Mouse (Mus musculus) heart, embryonic 13.5 days (tissue): ENCODE data around the gene Pds5b. TPM values are rescaled to one million over a fixed set of nuclear protein-coding genes. Genes with fewer than 3 reads are reported as not detected.
"Not testable (repeated sequence)": the region's sequence is repeated elsewhere in the genome, so short reads cannot be mapped to it uniquely, and the experiment has no call there.

ENCODE experiments used
- ATAC-seq: fragments of 200-750 bp; cut with Nextera tagmentation; 2 replicates; pipeline ENCODE4 v1.8.0; 2017; ENCODE audit warnings: moderate TSS enrichment; ENCODE audit not compliant: insufficient number of reproducible peaks, low FRiP score, low TSS enrichment; ENCODE audit errors: extremely low read depth
- H3K27ac ChIP-seq: fragments of 300-500 bp; sonication (generic); replicated peaks from 2 replicates; pipeline ENCODE4 v1.5.1; 2015; ENCODE audit warnings: moderate library complexity, mild to moderate bottlenecking, inconsistent platforms
- H3K27me3 ChIP-seq: fragments of 300-500 bp; sonication (generic); replicated peaks from 2 replicates; pipeline ENCODE4 v1.6.1; 2015; ENCODE audit warnings: mild to moderate bottlenecking, inconsistent platforms
- H3K36me3 ChIP-seq: fragments of 300-500 bp; sonication (generic); 2 replicates; pipeline ENCODE4 v1.6.1; 2015; ENCODE audit warnings: mild to moderate bottlenecking, inconsistent platforms
- H3K4me1 ChIP-seq: fragments of 300-500 bp; sonication (generic); 2 replicates; pipeline ENCODE4 v1.6.1; 2015; ENCODE audit warnings: inconsistent platforms
- H3K4me2 ChIP-seq: fragments of 300-500 bp; sonication (generic); 2 replicates; pipeline ENCODE4 v1.6.1; 2015; ENCODE audit warnings: inconsistent platforms, mild to moderate bottlenecking, moderate library complexity
- H3K4me3 ChIP-seq: fragments of 300-500 bp; sonication (generic); 2 replicates; pipeline ENCODE4 v1.5.1; 2015; ENCODE audit warnings: moderate library complexity, mild to moderate bottlenecking, inconsistent platforms
- H3K9ac ChIP-seq: fragments of 300-500 bp; sonication (generic); 2 replicates; pipeline ENCODE4 v1.6.1; 2015; ENCODE audit warnings: inconsistent platforms, mild to moderate bottlenecking, moderate library complexity
- H3K9me3 ChIP-seq: fragments of 300-500 bp; sonication (generic); 2 replicates; pipeline ENCODE4 v1.6.1; 2016; ENCODE audit warnings: inconsistent platforms
- WGBS: fragments of 180-500 bp; shearing (Covaris S2); methylation state at CpG from one replicate; pipeline ENCODE4 v1.1.7; 2015; ENCODE audit warnings: mixed read lengths; 5-methylcytosine and 5-hydroxymethylcytosine counted together
- polyA plus RNA-seq: library from polyadenylated mRNA; unstranded; fragments of >200 nt; fragmentation: Nextera tagmentation; extraction: Ambion mirVana; gene quantifications from 2 replicates; pipeline ENCODE4 v1.2.1, GENCODE M21; 2015

The Pds5b gene
- polyA plus RNA-seq, 1 experiment from 2014 or later, result 18.0 TPM

GRCm38 (mm10) chr5:150829499-150829898, 156.0 kb downstream of the Pds5b start:
- H3K4me3 ChIP-seq, result no peak overlapping the region
- H3K9ac ChIP-seq, result no peak overlapping the region; the same call in 1 of the 2 replicates
- peak; percentile 66 for ATAC-seq
- peaks cover 11% of the 10 kb centered on the region; the same call in 1 of the 2 replicates for H3K9me3 ChIP-seq
- peak overlapping the region; percentile 58 for H3K27ac ChIP-seq
- H3K27me3 ChIP-seq, result no peaks in the 10 kb centered on the region
- peak overlapping the region; percentile 29 for H3K4me2 ChIP-seq
- peaks cover 34% of the 10 kb centered on the region for H3K4me1 ChIP-seq
- WGBS, result 28% methylated on average over 5 of the region's 5 CpGs
- H3K36me3 ChIP-seq, result peaks cover 14% of the 10 kb centered on the region

GRCm38 (mm10) chr5:150830718-150831117, 157.2 kb downstream of the Pds5b start:
- no peak overlapping the region for H3K4me3 ChIP-seq
- H3K27ac ChIP-seq, result no peak overlapping the region
- H3K27me3 ChIP-seq, result no peaks in the 10 kb centered on the region
- ATAC-seq, result no peak
- no peak overlapping the region for H3K9ac ChIP-seq
- no peak overlapping the region for H3K4me2 ChIP-seq
- H3K9me3 ChIP-seq, result peaks cover 2% of the 10 kb centered on the region; the same call in 1 of the 2 replicates
- peaks cover 6% of the 10 kb centered on the region for H3K36me3 ChIP-seq
- peaks cover 34% of the 10 kb centered on the region for H3K4me1 ChIP-seq
- WGBS, result 56% methylated on average over 9 of the region's 9 CpGs

DNA sequence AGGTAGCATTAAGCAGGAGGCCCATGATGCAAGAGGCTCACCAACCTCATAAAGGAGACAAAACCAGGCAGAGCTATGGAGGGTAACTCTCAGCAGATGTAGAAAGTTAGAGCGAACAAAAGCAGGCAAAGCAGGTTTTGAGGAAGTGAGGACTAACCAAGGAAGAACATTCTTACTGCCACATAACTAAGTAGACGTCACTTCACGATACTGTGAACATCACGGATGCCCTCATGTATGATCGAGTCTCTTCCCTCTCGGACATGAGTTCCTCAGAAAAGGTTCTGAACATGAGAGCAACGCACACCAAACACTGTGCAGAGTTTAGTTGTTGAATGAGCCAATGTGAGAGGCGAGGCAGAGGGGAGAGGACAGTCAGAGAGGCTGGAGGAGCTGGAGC, 163.2 kb downstream of the Pds5b start:
- no peak for ATAC-seq
- Histone ChIP-seq H3K4me3 (no peak overlapping the region), H3K9me3 (peaks cover 18% of the 10 kb centered on the region), H3K4me1 (peaks cover 29% of the 10 kb centered on the region), H3K4me2 (no peak overlapping the region), H3K27me3 (no peaks in the 10 kb centered on the region), H3K36me3 (no peaks in the 10 kb centered on the region), H3K9ac (no peak overlapping the region), H3K27ac (no peak overlapping the region)
- 85% methylated on average over 8 of the region's 8 CpGs for WGBS

DNA sequence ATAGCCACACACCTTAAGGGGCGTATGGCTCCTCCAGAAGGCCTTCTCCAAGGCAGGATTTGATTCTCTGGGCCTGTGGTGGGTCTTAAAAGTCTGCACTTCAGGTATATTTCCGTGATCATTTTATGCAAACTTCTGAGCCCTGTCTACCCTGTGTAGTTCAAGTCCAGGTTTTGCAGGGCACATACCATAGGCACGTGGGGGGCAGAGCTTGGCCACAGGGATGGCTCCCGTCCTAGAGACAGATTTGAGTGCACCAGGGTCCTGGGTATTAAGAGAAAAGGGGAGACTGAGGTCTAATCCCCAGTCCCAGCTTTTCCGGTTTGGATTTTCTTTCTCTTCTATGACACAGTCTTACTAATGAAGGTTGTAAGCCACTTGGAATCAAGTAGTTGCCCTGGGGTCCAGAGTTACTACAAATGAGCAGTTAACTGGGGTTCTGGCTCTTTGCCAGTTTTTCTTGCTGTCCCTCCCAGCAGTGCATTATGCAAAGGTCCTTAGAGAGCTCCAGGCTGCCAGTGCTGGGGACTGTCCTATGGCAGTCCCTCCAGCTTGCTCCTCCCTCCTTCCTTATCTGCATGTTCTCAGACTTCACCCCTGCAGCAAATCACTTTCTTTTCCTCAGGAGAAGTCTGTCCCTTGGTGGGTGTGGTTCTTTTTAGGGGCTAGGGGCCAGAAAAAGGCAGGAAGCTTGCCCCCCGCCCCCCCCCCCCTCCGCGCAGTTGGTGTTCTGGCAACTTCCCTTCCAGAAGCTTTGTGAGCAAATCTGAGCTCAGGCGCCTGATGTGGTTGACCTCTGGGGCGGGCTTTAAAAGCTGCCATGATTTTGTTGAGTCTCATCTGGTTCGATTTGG, 166.4 kb downstream of the Pds5b start:
- 45% methylated on average over 11 of the region's 11 CpGs for WGBS
- H3K27me3 ChIP-seq, result no peaks in the 10 kb centered on the region
- H3K4me2 ChIP-seq, result peak overlapping the region; percentile 55
- 0 out of 2 replicates have a peak overlapping the region, but pooled peaks have one; percentile 24 for H3K9ac ChIP-seq
- ATAC-seq, result peak; percentile 78
- H3K4me1 ChIP-seq, result peaks cover 31% of the 10 kb centered on the region
- peak overlapping the region; percentile 80 for H3K27ac ChIP-seq
- peak overlapping the region; percentile 7; the same call in 1 of the 2 replicates for H3K4me3 ChIP-seq
- H3K36me3 ChIP-seq, result no peaks in the 10 kb centered on the region
- peaks cover 18% of the 10 kb centered on the region for H3K9me3 ChIP-seq

DNA sequence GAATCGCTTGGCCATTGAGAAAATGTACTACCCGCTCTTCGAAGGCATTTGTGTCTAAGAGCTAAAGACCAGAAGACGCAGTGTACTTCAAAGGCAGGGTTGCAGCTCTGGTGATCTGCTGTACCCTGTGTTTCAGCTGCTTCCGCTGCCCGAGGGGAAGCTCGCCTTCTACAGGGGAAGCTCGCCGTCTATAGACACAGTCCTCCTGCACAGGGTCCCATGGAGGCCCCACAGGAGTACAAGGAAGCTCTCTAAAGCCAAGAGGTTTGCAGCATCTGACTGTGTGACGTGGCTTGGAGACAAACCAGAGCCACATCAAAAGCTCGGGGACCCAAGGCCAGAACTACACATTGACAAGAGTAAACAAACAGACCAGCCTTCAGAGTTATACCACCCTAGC, 167.1 kb downstream of the Pds5b start:
- 0 out of 2 replicates have a peak overlapping the region, but pooled peaks have one; percentile 24 for H3K9ac ChIP-seq
- no peaks in the 10 kb centered on the region for H3K36me3 ChIP-seq
- ATAC-seq, result no peak
- H3K4me2 ChIP-seq, result peak overlapping the region; percentile 55
- H3K27ac ChIP-seq, result peak overlapping the region; percentile 80
- H3K27me3 ChIP-seq, result no peaks in the 10 kb centered on the region
- peak overlapping the region; percentile 7; the same call in 1 of the 2 replicates for H3K4me3 ChIP-seq
- 35% methylated on average over 11 of the region's 11 CpGs for WGBS
- H3K4me1 ChIP-seq, result peaks cover 31% of the 10 kb centered on the region
- H3K9me3 ChIP-seq, result peaks cover 18% of the 10 kb centered on the region

DNA sequence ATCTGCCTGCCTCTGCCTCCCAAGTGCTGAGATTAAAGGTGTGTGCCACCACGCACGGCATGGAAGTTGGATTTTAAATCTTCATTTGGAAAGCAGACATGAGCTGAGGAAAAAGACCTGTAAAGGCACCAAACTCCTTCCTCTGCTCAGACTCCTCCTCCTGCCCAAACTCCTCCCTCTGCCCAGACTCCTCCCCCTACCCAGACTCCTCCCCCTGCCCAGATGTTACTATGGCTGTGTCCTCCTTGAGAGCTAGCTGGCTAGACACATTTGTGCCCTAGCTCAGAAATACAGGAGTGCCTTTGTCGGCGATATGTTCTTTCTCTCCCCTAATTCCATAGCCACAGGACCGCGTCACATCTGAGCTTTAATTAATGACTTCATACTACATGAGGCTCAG, 172.4 kb downstream of the Pds5b start:
- ATAC-seq, result no peak

DNA sequence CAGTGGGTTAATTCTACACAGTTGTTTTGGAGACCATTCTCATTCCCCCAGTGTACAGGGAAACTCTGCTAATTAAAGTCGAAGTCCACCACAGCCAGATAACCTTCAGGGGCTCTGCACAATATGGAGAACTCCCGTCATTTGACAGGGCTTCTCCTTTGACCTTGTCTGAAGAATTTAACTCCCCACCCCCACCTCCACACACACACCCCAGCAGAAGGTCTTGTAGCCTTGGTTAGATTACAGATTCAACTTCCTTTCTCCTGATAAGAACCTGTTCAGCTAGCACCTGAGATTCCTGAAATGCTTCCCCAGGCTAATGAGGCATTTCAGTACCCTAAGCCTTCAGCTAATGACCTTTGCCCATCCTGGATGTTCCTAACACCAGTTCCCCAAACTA, 177.3 kb downstream of the Pds5b start:
- 20% methylated on average over 2 of the region's 2 CpGs for WGBS
- no peaks in the 10 kb centered on the region for H3K36me3 ChIP-seq
- H3K27ac ChIP-seq, result no peak overlapping the region
- H3K9ac ChIP-seq, result no peak overlapping the region
- no peak overlapping the region for H3K4me3 ChIP-seq
- no peaks in the 10 kb centered on the region for H3K27me3 ChIP-seq
- H3K4me1 ChIP-seq, result peaks cover 38% of the 10 kb centered on the region
- H3K4me2 ChIP-seq, result no peak overlapping the region
- H3K9me3 ChIP-seq, result no peaks in the 10 kb centered on the region
- no peak for ATAC-seq

More for the DNA sequence above, 172.4 kb downstream of the Pds5b start:
- Histone ChIP-seq H3K27ac (no peak overlapping the region), H3K36me3 (no peaks in the 10 kb centered on the region), H3K4me1 (peaks cover 13% of the 10 kb centered on the region), H3K4me3 (no peak overlapping the region), H3K27me3 (no peaks in the 10 kb centered on the region), H3K9ac (no peak overlapping the region), H3K4me2 (no peak overlapping the region), H3K9me3 (no peaks in the 10 kb centered on the region)
- 91% methylated on average over 6 of the region's 6 CpGs for WGBS

GRCm38 (mm10) chr5:150852097-150852496, 178.6 kb downstream of the Pds5b start:
- ATAC-seq, H3K4me2 ChIP-seq, H3K27ac ChIP-seq, H3K4me3 ChIP-seq, H3K9me3 ChIP-seq, H3K27me3 ChIP-seq, H3K9ac ChIP-seq, H3K36me3 ChIP-seq: not testable (repeated sequence)
- WGBS, result 88% methylated on average over 2 of the region's 2 CpGs
- H3K4me1 ChIP-seq, result peaks cover 38% of the 10 kb centered on the region

- peak overlapping the region; percentile 60 for H3K27ac ChIP-seq
- no peak overlapping the region for H3K9ac ChIP-seq
- no peaks in the 10 kb centered on the region for H3K36me3 ChIP-seq
- WGBS, result 3% methylated on average over 1 of the region's 1 CpGs
- H3K9me3 ChIP-seq, result no peaks in the 10 kb centered on the region
- H3K4me3 ChIP-seq, result no peak overlapping the region
- H3K27me3 ChIP-seq, result no peaks in the 10 kb centered on the region
- no peak for ATAC-seq
- H3K4me1 ChIP-seq, result peaks cover 38% of the 10 kb centered on the region
- H3K4me2 ChIP-seq, result peak overlapping the region; percentile 1; the same call in 1 of the 2 replicates
Observed at GRCm38 (mm10) chr5:150854506-150854905, 181.0 kb downstream of the Pds5b start.

DNA sequence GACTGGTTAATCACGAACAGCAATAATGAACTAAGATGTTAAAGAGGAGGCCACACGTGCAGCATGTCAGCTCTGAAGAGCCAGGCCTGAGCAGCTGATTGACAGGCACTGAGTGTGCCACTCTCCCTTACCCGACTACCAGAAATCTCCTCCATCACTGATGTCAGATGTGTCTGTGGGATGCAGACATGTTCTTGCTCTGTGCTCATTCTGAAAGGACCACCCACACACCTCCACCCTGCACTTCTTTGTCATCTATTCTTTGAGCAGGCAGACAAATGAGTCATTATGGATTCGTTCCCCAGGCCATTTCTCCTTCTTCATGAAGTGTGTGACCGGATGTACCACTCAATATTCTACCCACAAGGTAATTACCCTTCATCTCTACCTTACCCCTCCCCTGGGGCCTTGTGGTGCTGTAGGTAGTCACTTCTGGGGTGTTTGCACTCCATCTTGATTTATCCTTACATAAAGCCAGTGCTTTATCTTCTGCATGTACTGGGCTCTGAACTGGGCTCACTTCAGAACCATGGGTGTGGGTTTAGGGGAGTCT, 186.2 kb downstream of the Pds5b start:
- Histone ChIP-seq H3K27ac (no peak overlapping the region), H3K27me3 (no peaks in the 10 kb centered on the region), H3K9ac (no peak overlapping the region), H3K4me3 (no peak overlapping the region), H3K36me3 (no peaks in the 10 kb centered on the region), H3K4me1 (peaks cover 9% of the 10 kb centered on the region), H3K4me2 (no peak overlapping the region), H3K9me3 (no peaks in the 10 kb centered on the region)
- ATAC-seq, result no peak
- 44% methylated on average over 5 of the region's 5 CpGs for WGBS
